In the genomic region with DNA sequence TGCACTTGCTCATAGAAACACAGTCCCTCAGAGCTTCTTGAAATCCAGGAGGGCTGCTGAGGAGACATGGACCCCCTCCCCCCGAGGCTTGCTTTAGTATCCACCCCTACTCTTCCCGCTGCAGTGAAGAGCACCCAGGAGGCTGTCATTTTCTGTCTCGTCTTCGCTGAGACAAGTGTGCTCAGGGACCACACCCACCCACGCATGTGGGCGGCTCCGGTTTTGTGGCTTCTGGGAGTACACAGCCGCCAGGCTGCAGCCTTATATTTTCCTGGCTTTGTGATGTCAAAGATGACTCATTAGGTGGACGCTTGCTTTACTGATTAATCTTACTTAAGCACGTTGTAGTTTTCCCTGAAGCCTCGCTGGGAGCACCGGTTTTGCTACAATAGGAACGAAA, we compare ENCODE assay signal across 8 mouse cellular contexts. TPM values are rescaled to one million over a fixed set of nuclear protein-coding genes. Genes with fewer than 3 reads are reported as not detected.
DNase-seq lines count a peak whose midpoint lies in the region; ATAC-seq lines count a peak whose summit lies in the region.

No protein-coding gene starts in this region.

- ATAC-seq in neural tube, embryonic 15.5 days (ENCODE audit: low FRiP score), result no peak; the same call in 1 of the 2 replicates
- no peak for ATAC-seq in activated CD4-positive, CD25-positive, alpha-beta regulatory T cell, adult 4 months

- H3K4me1 ChIP-seq in embryonic facial prominence, embryonic 10.5 days, result no peaks in the 10 kb centered on the region
- H3K4me1 ChIP-seq in neural tube, embryonic 15.5 days, result peaks cover 9% of the 10 kb centered on the region

- intact Hi-C loops in left cerebral cortex, postnatal 36 days (cut with DNase I), result no loop called here

- no peak overlapping the region for H3K27ac ChIP-seq in embryonic facial prominence, embryonic 10.5 days (replicated peaks)
- H3K27ac ChIP-seq in neural tube, embryonic 15.5 days (replicated peaks), result no peak overlapping the region

- no peaks in the 10 kb centered on the region for H3K36me3 ChIP-seq in embryonic facial prominence, embryonic 10.5 days (replicated peaks)
- H3K36me3 ChIP-seq in neural tube, embryonic 15.5 days, result no peaks in the 10 kb centered on the region

- H3K9me3 ChIP-seq in embryonic facial prominence, embryonic 10.5 days, result no peaks in the 10 kb centered on the region
- no peaks in the 10 kb centered on the region for H3K9me3 ChIP-seq in neural tube, embryonic 15.5 days (replicated peaks)

- 23% methylated on average over 13 of the region's 13 CpGs for WGBS in embryonic facial prominence, embryonic 10.5 days
- WGBS in neural tube, embryonic 15.5 days, result 18% methylated on average over 13 of the region's 13 CpGs

- peak; percentile 5 for DNase-seq in embryo, embryonic 10.5 days (ENCODE audit: low spot score)
- no peak for DNase-seq in embryo, embryonic 10 days (ENCODE audit: low spot score)
- DNase-seq in 3T3-L1 (ENCODE audit: low read depth, low spot score), result peak; percentile 69
- no peak for DNase-seq in embryonic facial prominence, embryonic 10.5 days (ENCODE audit: low spot score)
- peak; percentile 26 to 30 for DNase-seq in left cerebral cortex, postnatal 36 days (ENCODE audit: low spot score in 2 of 2)
- DNase-seq in gastrocnemius, adult 18-20 months (ENCODE audit: low spot score), result no peak

- peaks cover 14% of the 10 kb centered on the region for H3K27me3 ChIP-seq in embryonic facial prominence, embryonic 10.5 days (replicated peaks; ENCODE audit: low read depth, poor library complexity, severe bottlenecking)
- H3K27me3 ChIP-seq in neural tube, embryonic 15.5 days (replicated peaks), result peaks cover 16% of the 10 kb centered on the region; the same call in 1 of the 2 replicates

- H3K4me3 ChIP-seq in embryonic facial prominence, embryonic 10.5 days, result peak overlapping the region; percentile 13; the same call in 1 of the 2 replicates
- H3K4me3 ChIP-seq in neural tube, embryonic 15.5 days (replicated peaks), result peak overlapping the region; percentile 27

- H3K9ac ChIP-seq in neural tube, embryonic 15.5 days (replicated peaks), result peak overlapping the region; percentile 37; the same call in 1 of the 2 replicates

- H3K4me2 ChIP-seq in neural tube, embryonic 15.5 days, result peak overlapping the region; percentile 64

RNA-seq across cellular contexts. Expression of gene Ercc6, which starts 20.8 kb away (rescaled TPM):
- polyA plus RNA-seq in embryonic facial prominence, embryonic 10.5 days (2016; fragmentation: Nextera tagmentation; extraction: Ambion mirVana), result 28.9 and 29.6 TPM in 2 replicates
- 10 to 100 TPM; 16.6 to 24.4 TPM for total RNA-seq in left cerebral cortex, postnatal 36 days (2021)
- 20.4 and 20.8 TPM in 2 replicates for polyA plus RNA-seq in neural tube, embryonic 15.5 days (2015; fragmentation: Nextera tagmentation; extraction: Ambion mirVana)
- 1 to 10 TPM; 6.7 to 7.3 TPM for polyA plus RNA-seq in activated CD4-positive, CD25-positive, alpha-beta regulatory T cell, adult 4 months (2017; shearing (Covaris generic))
- total RNA-seq in gastrocnemius, adult 18-20 months (2021), result 1 to 10 TPM; 3.9 to 4.2 TPM

RNA-seq across cellular contexts. Expression of gene Chat, which starts 26.7 kb away (rescaled TPM):
- 0.36 and 0.39 TPM in 2 replicates for polyA plus RNA-seq in embryonic facial prominence, embryonic 10.5 days (2016; fragmentation: Nextera tagmentation; extraction: Ambion mirVana)
- total RNA-seq in left cerebral cortex, postnatal 36 days (2021), result 1 to 10 TPM in 1 of 2 experiments, under 1 TPM in 1; 0.81 to 2.3 TPM
- 4.8 and 5.7 TPM in 2 replicates for polyA plus RNA-seq in neural tube, embryonic 15.5 days (2015; fragmentation: Nextera tagmentation; extraction: Ambion mirVana)
- polyA plus RNA-seq in activated CD4-positive, CD25-positive, alpha-beta regulatory T cell, adult 4 months (2017; shearing (Covaris generic)), result not detected
- total RNA-seq in gastrocnemius, adult 18-20 months (2021), result not detected

RNA-seq across cellular contexts. Expression of gene Slc18a3, which starts 27.9 kb away (rescaled TPM):
- polyA plus RNA-seq in embryonic facial prominence, embryonic 10.5 days (2016; fragmentation: Nextera tagmentation; extraction: Ambion mirVana), result 0.45 and 2.2 TPM in 2 replicates
- total RNA-seq in left cerebral cortex, postnatal 36 days (2021), result 1 to 10 TPM; 1.1 to 1.8 TPM
- 36.4 and 42.7 TPM in 2 replicates for polyA plus RNA-seq in neural tube, embryonic 15.5 days (2015; fragmentation: Nextera tagmentation; extraction: Ambion mirVana)
- polyA plus RNA-seq in activated CD4-positive, CD25-positive, alpha-beta regulatory T cell, adult 4 months (2017; shearing (Covaris generic)), result not detected
- total RNA-seq in gastrocnemius, adult 18-20 months (2021), result not detected

Comparison
In these comparisons a context has a peak if more than half of its experiments do, and no peak if none do; other contexts are left out.
1. DNase-seq: peak in embryo, embryonic 10.5 days (single experiment), 3T3-L1 (single experiment) and left cerebral cortex, postnatal 36 days (2 of 2); none in embryo, embryonic 10 days (single experiment), embryonic facial prominence, embryonic 10.5 days (single experiment) and gastrocnemius, adult 18-20 months (single experiment).
2. RNA of gene Slc18a3, which starts 27.9 kb away (polyA plus RNA-seq): 36.4 to 42.7 TPM in neural tube, embryonic 15.5 days; 0.45 to 2.2 TPM in embryonic facial prominence, embryonic 10.5 days and not detected in activated CD4-positive, CD25-positive, alpha-beta regulatory T cell, adult 4 months; every median in the first group is over 10 times any median in the second.